Mouse (Mus musculus) limb, embryonic 14.5 days (tissue): Measurements from ENCODE around the gene Fam3b. TPM values are rescaled to one million over a fixed set of nuclear protein-coding genes. Genes with fewer than 3 reads are reported as not detected.

ENCODE experiments used
- ATAC-seq: fragments of 200-750 bp; cut with Nextera tagmentation; 2 replicates; pipeline ENCODE4 v1.8.0; 2017; ENCODE audit warnings: low read depth, moderate number of reproducible peaks, moderate TSS enrichment; ENCODE audit not compliant: low FRiP score
- DNase-seq: peaks from one replicate; pipeline ENCODE4 v3.0.0-alpha.2; 2015; ENCODE audit warnings: low spot score
- H3K27ac ChIP-seq: fragments of 300-500 bp; sonication (generic); replicated peaks from 2 replicates; pipeline ENCODE4 v1.5.1; 2014; ENCODE audit warnings: low read depth, mild to moderate bottlenecking, low read length, moderate library complexity, mixed read lengths
- H3K27me3 ChIP-seq: fragments of 300-500 bp; sonication (generic); 2 replicates; pipeline ENCODE4 v1.6.1; 2014; ENCODE audit warnings: low read length, mixed read lengths; ENCODE audit not compliant: control insufficient read depth, insufficient read depth
- H3K36me3 ChIP-seq: fragments of 300-500 bp; sonication (generic); 2 replicates; pipeline ENCODE4 v1.6.1; 2014; ENCODE audit warnings: mild to moderate bottlenecking, low read length, moderate library complexity, mixed read lengths; ENCODE audit not compliant: control insufficient read depth, insufficient read depth
- H3K4me1 ChIP-seq: fragments of 300-500 bp; sonication (generic); 2 replicates; pipeline ENCODE4 v1.6.1; 2014; ENCODE audit warnings: antibody characterized with exemption, low read length, mixed read lengths; ENCODE audit not compliant: control insufficient read depth, insufficient read depth
- H3K4me2 ChIP-seq: fragments of 300-500 bp; sonication (generic); replicated peaks from 2 replicates; pipeline ENCODE4 v1.6.1; 2014; ENCODE audit warnings: low read depth, mild to moderate bottlenecking, low read length, moderate library complexity; ENCODE audit not compliant: severe bottlenecking
- H3K4me3 ChIP-seq: fragments of 300-500 bp; sonication (generic); replicated peaks from 2 replicates; pipeline ENCODE4 v1.5.1; 2014; ENCODE audit warnings: low read length
- H3K9ac ChIP-seq: fragments of 300-500 bp; sonication (generic); 2 replicates; pipeline ENCODE4 v1.6.1; 2014; ENCODE audit warnings: mild to moderate bottlenecking, low read depth, low read length, moderate library complexity; ENCODE audit not compliant: severe bottlenecking
- H3K9me3 ChIP-seq: fragments of 300-500 bp; sonication (generic); 2 replicates; pipeline ENCODE4 v1.6.1; 2016; ENCODE audit warnings: low read length; ENCODE audit not compliant: control insufficient read depth
- POLR2A ChIP-seq: fragments of 200-500 bp; IDR thresholded peaks from 2 replicates; pipeline ENCODE4 v1.8.0; 2012; ENCODE audit warnings: inconsistent platforms, mild to moderate bottlenecking, moderate library complexity, borderline replicate concordance; ENCODE audit not compliant: insufficient read depth, insufficient read length; ENCODE audit errors: extremely low read depth
- WGBS: fragments of 180-500 bp; shearing (Covaris S2); extraction: QIAGEN DNeasy Blood & Tissue Kit; methylation state at CpG from one replicate; pipeline ENCODE4 v1.1.7; 2014; 5-methylcytosine and 5-hydroxymethylcytosine counted together
- polyA plus RNA-seq, 2 experiments: library from polyadenylated mRNA; depleted of rRNA in 1 of 2; stranded (reverse) in 1 of 2; unstranded in 1 of 2; fragments of >200 nt; fragmentation: Nextera tagmentation in 1 of 2; extraction: Ambion mirVana in 1 of 2; gene quantifications; 2 replicates each; pipeline versions ENCODE4 v1.2.1 to v1.2.3; 2012 to 2014

The Fam3b gene
- polyA plus RNA-seq, 2 experiments = not detected

GRCm38 (mm10) chr16:97534448-97534847, 19.8 kb upstream of the Fam3b start:
- no peaks in the 10 kb centered on the region for H3K36me3 ChIP-seq
- 0 out of 2 replicates have a peak overlapping the region, but pooled peaks have one; percentile 16 for H3K9ac ChIP-seq
- DNase-seq = no peak
- 64% methylated on average over 1 of the region's 1 CpGs for WGBS
- H3K27ac ChIP-seq = no peak overlapping the region
- TF ChIP-seq POLR2A = no peak
- peaks cover 19% of the 10 kb centered on the region for H3K4me1 ChIP-seq
- H3K27me3 ChIP-seq = no peaks in the 10 kb centered on the region
- peak overlapping the region; percentile 30; the same call in 1 of the 2 replicates for H3K4me2 ChIP-seq
- no peak overlapping the region for H3K4me3 ChIP-seq
- no peak for ATAC-seq
- H3K9me3 ChIP-seq = no peaks in the 10 kb centered on the region

- 86% methylated on average over 5 of the region's 5 CpGs for WGBS
- ATAC-seq (no peak), DNase-seq (no peak)
- Histone ChIP-seq H3K4me1 (peaks cover 19% of the 10 kb centered on the region), H3K9me3 (no peaks in the 10 kb centered on the region), H3K9ac (no peak overlapping the region), H3K27me3 (no peaks in the 10 kb centered on the region), H3K27ac (no peak overlapping the region), H3K36me3 (no peaks in the 10 kb centered on the region), H3K4me2 (no peak overlapping the region), H3K4me3 (no peak overlapping the region)
- no peak for TF ChIP-seq POLR2A
These were observed 19.1 kb upstream of the Fam3b start for GRCm38 (mm10) chr16:97533751-97534150.

GRCm38 (mm10) chr16:97533126-97533525, 18.5 kb upstream of the Fam3b start:
- Histone ChIP-seq H3K4me1 (peaks cover 19% of the 10 kb centered on the region), H3K9me3 (no peaks in the 10 kb centered on the region), H3K4me2 (no peak overlapping the region), H3K4me3 (no peak overlapping the region), H3K27me3 (no peaks in the 10 kb centered on the region), H3K36me3 (no peaks in the 10 kb centered on the region), H3K27ac (no peak overlapping the region), H3K9ac (no peak overlapping the region)
- 90% methylated on average over 1 of the region's 1 CpGs for WGBS
- ATAC-seq = no peak
- TF ChIP-seq POLR2A = no peak
- DNase-seq = no peak

- H3K27ac ChIP-seq = no peak overlapping the region
- TF ChIP-seq POLR2A = no peak
- 80% methylated on average over 2 of the region's 2 CpGs for WGBS
- H3K9ac ChIP-seq = no peak overlapping the region
- no peaks in the 10 kb centered on the region for H3K27me3 ChIP-seq
- no peaks in the 10 kb centered on the region for H3K4me1 ChIP-seq
- H3K4me2 ChIP-seq = no peak overlapping the region
- DNase-seq = no peak
- no peak overlapping the region for H3K4me3 ChIP-seq
- ATAC-seq = no peak
- no peaks in the 10 kb centered on the region for H3K36me3 ChIP-seq
- no peaks in the 10 kb centered on the region for H3K9me3 ChIP-seq
These were observed 14.6 kb upstream of the Fam3b start for GRCm38 (mm10) chr16:97529241-97529640.

GRCm38 (mm10) chr16:97523024-97523423, 8.4 kb upstream of the Fam3b start:
- peak; percentile 60 for DNase-seq
- ATAC-seq = no peak

GRCm38 (mm10) chr16:97521983-97522382, 7.4 kb upstream of the Fam3b start:
- Histone ChIP-seq H3K27ac (no peak overlapping the region), H3K27me3 (no peaks in the 10 kb centered on the region), H3K9me3 (no peaks in the 10 kb centered on the region), H3K36me3 (no peaks in the 10 kb centered on the region), H3K4me2 (no peak overlapping the region), H3K4me1 (peaks cover 3% of the 10 kb centered on the region; the same call in 1 of the 2 replicates), H3K4me3 (no peak overlapping the region), H3K9ac (no peak overlapping the region)
- 31% methylated on average over 6 of the region's 6 CpGs for WGBS
- DNase-seq (no peak), ATAC-seq (peak; percentile 30; the same call in 1 of the 2 replicates)
- no peak for TF ChIP-seq POLR2A

More at GRCm38 (mm10) chr16:97523024-97523423, 8.4 kb upstream of the Fam3b start:
- Histone ChIP-seq H3K27ac (no peak overlapping the region), H3K4me1 (peaks cover 3% of the 10 kb centered on the region; the same call in 1 of the 2 replicates), H3K4me3 (no peak overlapping the region), H3K9ac (no peak overlapping the region), H3K9me3 (no peaks in the 10 kb centered on the region), H3K27me3 (no peaks in the 10 kb centered on the region), H3K4me2 (no peak overlapping the region), H3K36me3 (no peaks in the 10 kb centered on the region)
- 18% methylated on average over 1 of the region's 1 CpGs for WGBS
- TF ChIP-seq POLR2A = no peak
